10 mouse cellular contexts compared by ENCODE assay signal in genomic region chr4:40680250-40680860, GRCm38 (mm10). TPM values are rescaled to one million over a fixed set of nuclear protein-coding genes. Genes with fewer than 3 reads are reported as not detected.
DNase-seq lines count a peak whose midpoint lies in the region; ATAC-seq lines count a peak whose summit lies in the region.
"Had no signal": no experiment of that assay in that cellular context is flagged by ENCODE, and none has a peak within 500 bp of the region (broad histone marks: within the 10 kb centered on the region; RNA-seq: fewer than 3 reads in every experiment).

No protein-coding gene starts in this region.

- DNase-seq in forebrain, embryonic 10.5 days (ENCODE audit: extremely low spot score, low spot score): peak; percentile 49
- peak; percentile 75 for DNase-seq in 3T3-L1 (ENCODE audit: low read depth, low spot score)
- peak; percentile 88 for DNase-seq in R1 (ENCODE audit: low read depth, low spot score)
- peak; percentile 22 for DNase-seq in liver, embryonic 13.5 days
- DNase-seq in skeletal muscle tissue, adult 2 months (ENCODE audit: low read depth, low spot score): peak; percentile 23
- DNase-seq in layer of hippocampus, adult 8-10 months (ENCODE audit: low spot score in 2 of 2): no peak

- no peak overlapping the region for H3K4me2 ChIP-seq in forebrain, embryonic 12.5 days
- no peak overlapping the region for H3K4me2 ChIP-seq in liver, embryonic 13.5 days
- H3K4me2 ChIP-seq: embryonic facial prominence, embryonic 13.5 days; neural tube, embryonic 13.5 days had no signal

- peaks cover 5% of the 10 kb centered on the region for H3K36me3 ChIP-seq in forebrain, embryonic 10.5 days (replicated peaks)
- H3K36me3 ChIP-seq in forebrain, embryonic 12.5 days (replicated peaks): peaks cover 13% of the 10 kb centered on the region
- H3K36me3 ChIP-seq in liver, embryonic 13.5 days: no peaks in the 10 kb centered on the region; the same call in 1 of the 2 replicates

- H3K9ac ChIP-seq in forebrain, embryonic 12.5 days: no peak overlapping the region
- H3K9ac ChIP-seq in liver, embryonic 13.5 days: no peak overlapping the region
- H3K9ac ChIP-seq: embryonic facial prominence, embryonic 13.5 days; neural tube, embryonic 13.5 days had no signal

- no peak overlapping the region for H3K4me3 ChIP-seq in forebrain, embryonic 10.5 days
- H3K4me3 ChIP-seq in forebrain, embryonic 12.5 days (replicated peaks): no peak overlapping the region
- no peak overlapping the region for H3K4me3 ChIP-seq in liver, embryonic 13.5 days (replicated peaks)
- H3K4me3 ChIP-seq: embryonic facial prominence, embryonic 13.5 days; neural tube, embryonic 13.5 days had no signal

- H3K27ac ChIP-seq in forebrain, embryonic 10.5 days: no peak overlapping the region
- no peak overlapping the region for H3K27ac ChIP-seq in forebrain, embryonic 12.5 days
- no peak overlapping the region for H3K27ac ChIP-seq in liver, embryonic 13.5 days
- H3K27ac ChIP-seq: embryonic facial prominence, embryonic 13.5 days; neural tube, embryonic 13.5 days had no signal

- H3K9me3 ChIP-seq in forebrain, embryonic 10.5 days: no peaks in the 10 kb centered on the region
- no peaks in the 10 kb centered on the region for H3K9me3 ChIP-seq in forebrain, embryonic 12.5 days
- no peaks in the 10 kb centered on the region for H3K9me3 ChIP-seq in liver, embryonic 13.5 days (replicated peaks)
- H3K9me3 ChIP-seq: embryonic facial prominence, embryonic 13.5 days; neural tube, embryonic 13.5 days had no signal

- peaks cover 16% of the 10 kb centered on the region for H3K4me1 ChIP-seq in forebrain, embryonic 10.5 days
- H3K4me1 ChIP-seq in forebrain, embryonic 12.5 days: peaks cover 10% of the 10 kb centered on the region
- H3K4me1 ChIP-seq in liver, embryonic 13.5 days (replicated peaks): 0 out of 2 replicates have a peak, but pooled peaks cover 4% of the 10 kb centered on the region

- ATAC-seq in forebrain, embryonic 12.5 days (ENCODE audit: low FRiP score): no peak
- peak; percentile 77 for ATAC-seq in erythroid progenitor cell, adult 5-6 weeks (replicated peaks; ENCODE audit: low FRiP score, poor library complexity, severe bottlenecking)
- no peak for ATAC-seq in liver, embryonic 13.5 days (ENCODE audit: low read depth)

- WGBS in forebrain, embryonic 10.5 days: 57% methylated on average over 5 of the region's 5 CpGs
- WGBS in forebrain, embryonic 12.5 days: 48% methylated on average over 5 of the region's 5 CpGs
- WGBS in liver, embryonic 13.5 days (ENCODE audit: insufficient replicate concordance): 35% methylated on average over 5 of the region's 5 CpGs

- H3K27me3 ChIP-seq in forebrain, embryonic 10.5 days (ENCODE audit: poor library complexity, severe bottlenecking): no peaks in the 10 kb centered on the region
- H3K27me3 ChIP-seq in forebrain, embryonic 12.5 days: no peaks in the 10 kb centered on the region
- H3K27me3 ChIP-seq in liver, embryonic 13.5 days: 0 out of 2 replicates have a peak, but pooled peaks cover 4% of the 10 kb centered on the region
- H3K27me3 ChIP-seq: neural tube, embryonic 13.5 days had no signal

RNA-seq across cellular contexts. Expression of gene Aptx, which starts 22.6 kb away (rescaled TPM):
- 34.6 and 36.3 TPM in 2 replicates for polyA plus RNA-seq in forebrain, embryonic 10.5 days (2016; fragmentation: Nextera tagmentation; extraction: Ambion mirVana)
- 46.9 and 47.3 TPM in 2 replicates for polyA plus RNA-seq in forebrain, embryonic 12.5 days (2016; fragmentation: Nextera tagmentation; extraction: Ambion mirVana)
- total RNA-seq in erythroid progenitor cell, adult 5-6 weeks (2015; ENCODE audit: low replicate concordance): 0.72 and 7.1 TPM in 2 replicates
- 1.0 and 2.3 TPM in 2 replicates for total RNA-seq in erythroid progenitor cell, adult 5-6 weeks (2017; ENCODE audit: low replicate concordance)
- polyA plus RNA-seq in liver, embryonic 13.5 days (2015; fragmentation: Nextera tagmentation; extraction: Ambion mirVana): 11.8 and 13.1 TPM in 2 replicates
- 10 to 100 TPM; 27.1 to 33.3 (median 31.9) TPM for total RNA-seq in layer of hippocampus, adult 8-10 months (2022)

RNA-seq across cellular contexts. Expression of gene Dnaja1, which starts 41.6 kb away (rescaled TPM):
- 570 and 635 TPM in 2 replicates for polyA plus RNA-seq in forebrain, embryonic 10.5 days (2016; fragmentation: Nextera tagmentation; extraction: Ambion mirVana)
- polyA plus RNA-seq in forebrain, embryonic 12.5 days (2016; fragmentation: Nextera tagmentation; extraction: Ambion mirVana): 669 and 704 TPM in 2 replicates
- total RNA-seq in erythroid progenitor cell, adult 5-6 weeks (2015; ENCODE audit: low replicate concordance): 41.1 and 51.2 TPM in 2 replicates
- 69.0 and 75.1 TPM in 2 replicates for total RNA-seq in erythroid progenitor cell, adult 5-6 weeks (2017; ENCODE audit: low replicate concordance)
- 198 and 259 TPM in 2 replicates for polyA plus RNA-seq in liver, embryonic 13.5 days (2015; fragmentation: Nextera tagmentation; extraction: Ambion mirVana)
- 100 to 1,000 TPM; 263 to 275 (median 274) TPM for total RNA-seq in layer of hippocampus, adult 8-10 months (2022)

Comparison
In these comparisons a context has a peak if more than half of its experiments do, and no peak if none do; other contexts are left out.
1. DNase-seq: peak in forebrain, embryonic 10.5 days (single experiment), 3T3-L1 (single experiment), R1 (single experiment), liver, embryonic 13.5 days (single experiment) and skeletal muscle tissue, adult 2 months (single experiment); none in layer of hippocampus, adult 8-10 months (0 of 2).